Mouse (Mus musculus) kidney, adult 2 months (tissue): ENCODE results near the gene Cd209a. TPM values are rescaled to one million over a fixed set of nuclear protein-coding genes. Genes with fewer than 3 reads are reported as not detected.
A peak's percentile ranks its signal among the peaks of the same experiment; 100 is the strongest.
"Not testable (repeated sequence)": the region's sequence is repeated elsewhere in the genome, so short reads cannot be mapped to it uniquely, and the experiment has no call there.

Source experiments
- DNase-seq: peaks from one replicate; pipeline ENCODE4 v3.0.0; 2021
- H3K27ac ChIP-seq: fragments of 200-500 bp; 2 replicates; pipeline ENCODE4 v1.5.1; 2012; ENCODE audit warnings: low read depth, low read length, control low read depth, inconsistent platforms; ENCODE audit not compliant: insufficient read depth
- H3K27me3 ChIP-seq: fragments of 200-500 bp; replicated peaks from 2 replicates; pipeline ENCODE4 v1.6.1; 2012; ENCODE audit warnings: mild to moderate bottlenecking, moderate library complexity, low read length, inconsistent platforms; ENCODE audit not compliant: control insufficient read depth, insufficient read depth
- H3K36me3 ChIP-seq: fragments of 200-500 bp; 2 replicates; pipeline ENCODE4 v1.6.1; 2012; ENCODE audit warnings: mild to moderate bottlenecking, moderate library complexity, low read length, inconsistent platforms; ENCODE audit not compliant: control insufficient read depth, insufficient read depth
- H3K4me1 ChIP-seq: fragments of 200-500 bp; 2 replicates; pipeline ENCODE4 v1.6.1; 2011; ENCODE audit warnings: low read length; ENCODE audit not compliant: control insufficient read depth, insufficient read depth
- H3K4me3 ChIP-seq: fragments of 200-500 bp; 2 replicates; pipeline ENCODE4 v1.5.1; 2011; ENCODE audit warnings: mild to moderate bottlenecking, low read depth, low read length, control low read depth; ENCODE audit not compliant: insufficient read depth
- CTCF ChIP-seq: fragments of 200-500 bp; conservative IDR thresholded peaks from 2 replicates; pipeline ENCODE4 v1.5.1; 2011; ENCODE audit warnings: low read depth, mild to moderate bottlenecking, control low read depth, low read length, moderate library complexity, mixed read lengths; ENCODE audit not compliant: insufficient read depth, insufficient read length
- POLR2A ChIP-seq: fragments of 200-500 bp; IDR thresholded peaks from one replicate; pipeline ENCODE4 v1.6.1; 2011; ENCODE audit warnings: low read depth, low read length, control low read depth
- WGBS: fragments of 180-500 bp; shearing (Covaris S2); methylation state at CpG from one replicate; pipeline ENCODE4 v1.1.7; 2018; 5-methylcytosine and 5-hydroxymethylcytosine counted together
- polyA plus RNA-seq: library from polyadenylated mRNA; depleted of rRNA; stranded (reverse); fragments of >200 nt; gene quantifications from 2 replicates; pipeline ENCODE4 v1.2.3, GENCODE M21; 2012; rRNA removed

Cd209a gene
- polyA plus RNA-seq, result 0.79 and 1.1 TPM in 2 replicates

- WGBS, result 76% methylated on average over 4 of the region's 4 CpGs
- Histone ChIP-seq H3K27me3 (no peaks in the 10 kb centered on the region), H3K36me3 (no peaks in the 10 kb centered on the region), H3K4me1 (no peaks in the 10 kb centered on the region), H3K4me3 (no peak within 1 kb of the TSS), H3K27ac (no peak within 1 kb of the TSS)
- no peak for DNase-seq
- no peak for TF ChIP-seq CTCF
- no peak for TF ChIP-seq POLR2A
Observed at GRCm38 (mm10) chr8:3748761-3749160, at the start of gene Cd209a. Gene Cd209a (minus strand): TSS chr8:3748984.

- DNase-seq, H3K27me3 ChIP-seq, H3K4me1 ChIP-seq, H3K27ac ChIP-seq, H3K4me3 ChIP-seq, H3K36me3 ChIP-seq: not testable (repeated sequence)
- WGBS, result 79% methylated on average over 5 of the region's 5 CpGs
Observed at GRCm38 (mm10) chr8:3768641-3769040, 19.9 kb upstream of the Cd209a start.

- H3K27me3 ChIP-seq, result no peaks in the 10 kb centered on the region
- 73% methylated on average over 18 of the region's 18 CpGs for WGBS
- peak; percentile 30 for DNase-seq
- H3K27ac ChIP-seq, result no peak overlapping the region
- H3K4me3 ChIP-seq, result no peak overlapping the region
- H3K4me1 ChIP-seq, result no peaks in the 10 kb centered on the region
- no peaks in the 10 kb centered on the region for H3K36me3 ChIP-seq
- TF ChIP-seq CTCF (no peak), POLR2A (no peak)
Observed at GRCm38 (mm10) chr8:3754261-3754850, 5.6 kb upstream of the Cd209a start.

GRCm38 (mm10) chr8:3736947-3737346, 11.8 kb downstream of the Cd209a start:
- H3K27ac ChIP-seq, result no peak overlapping the region
- H3K4me1 ChIP-seq, result no peaks in the 10 kb centered on the region
- H3K27me3 ChIP-seq, result no peaks in the 10 kb centered on the region
- no peak for DNase-seq
- WGBS, result 87% methylated on average over 2 of the region's 2 CpGs
- TF ChIP-seq POLR2A, result no peak
- TF ChIP-seq CTCF, result no peak
- no peaks in the 10 kb centered on the region for H3K36me3 ChIP-seq
- no peak overlapping the region for H3K4me3 ChIP-seq

GRCm38 (mm10) chr8:3735599-3735998, 13.2 kb downstream of the Cd209a start:
- H3K27me3 ChIP-seq, result no peaks in the 10 kb centered on the region; the same call in 1 of the 2 replicates
- 99% methylated on average over 2 of the region's 2 CpGs for WGBS
- no peaks in the 10 kb centered on the region for H3K4me1 ChIP-seq
- H3K27ac ChIP-seq, result no peak overlapping the region
- TF ChIP-seq CTCF (no peak), POLR2A (no peak)
- no peak for DNase-seq
- no peak overlapping the region for H3K4me3 ChIP-seq
- H3K36me3 ChIP-seq, result no peaks in the 10 kb centered on the region

- no peak for DNase-seq
- Histone ChIP-seq H3K4me1 (no peaks in the 10 kb centered on the region), H3K27ac (no peak overlapping the region), H3K36me3 (no peaks in the 10 kb centered on the region), H3K27me3 (no peaks in the 10 kb centered on the region; the same call in 1 of the 2 replicates), H3K4me3 (no peak overlapping the region)
- 43% methylated on average over 1 of the region's 1 CpGs for WGBS
- TF ChIP-seq CTCF (no peak), POLR2A (no peak)
Observed at GRCm38 (mm10) chr8:3734084-3734483, 14.7 kb downstream of the Cd209a start.

- no peak overlapping the region for H3K4me3 ChIP-seq
- no peak for DNase-seq
- no peaks in the 10 kb centered on the region for H3K4me1 ChIP-seq
- no peaks in the 10 kb centered on the region for H3K27me3 ChIP-seq
- no peak overlapping the region for H3K27ac ChIP-seq
- TF ChIP-seq POLR2A (no peak), CTCF (no peak)
- no peaks in the 10 kb centered on the region for H3K36me3 ChIP-seq
- WGBS, result 11% methylated on average over 1 of the region's 1 CpGs
Observed at GRCm38 (mm10) chr8:3721041-3721440, 27.7 kb downstream of the Cd209a start.
